In genomic region chr17:83176146-83176545, GRCm38 (mm10) we compare ENCODE assay signal across 31 mouse cellular contexts. TPM values are rescaled to one million over a fixed set of nuclear protein-coding genes. Genes with fewer than 3 reads are reported as not detected.
A peak's percentile ranks its signal among the peaks of the same experiment; 100 is the strongest.
DNase-seq lines count a peak whose midpoint lies in the region; ATAC-seq and TF ChIP-seq lines count a peak whose summit lies in the region.
"Had no signal": no experiment of that assay in that cellular context is flagged by ENCODE, and none has a peak within 500 bp of the region (broad histone marks: within the 10 kb centered on the region; RNA-seq: fewer than 3 reads in every experiment).

No protein-coding gene starts in this region.

- H3K4me3 ChIP-seq in gastrocnemius, adult 2 months = no peak overlapping the region
- H3K4me3 ChIP-seq in kidney, embryonic 15.5 days (replicated peaks) = no peak overlapping the region
- no peak overlapping the region for H3K4me3 ChIP-seq in testis, adult 2 months (ENCODE audit: control insufficient read depth, low read depth, low read length)
- H3K4me3 ChIP-seq: embryonic facial prominence, embryonic 13.5 days; forebrain, embryonic 10.5 days; forebrain, embryonic 15.5 days; heart, adult 2 months; heart, embryonic 12.5 days; hindbrain, embryonic 13.5 days; limb, embryonic 10.5 days; limb, embryonic 15.5 days; liver, embryonic 15.5 days; lung, embryonic 15.5 days had no signal

- peak; percentile 47 for DNase-seq in gastrocnemius, adult 2 months
- DNase-seq in gastrocnemius, postnatal 10 days = no peak
- DNase-seq in kidney, postnatal 4 days = no peak
- DNase-seq in testis, postnatal 14 days (ENCODE audit: low spot score) = no peak
- DNase-seq in frontal cortex, postnatal 10 days (ENCODE audit: low spot score in 2 of 2) = no peak
- DNase-seq: cerebellum, adult 18-20 months; cerebellum, postnatal 10 days; gastrocnemius, postnatal 36 days; heart, adult 2 months; heart, postnatal 4 days; layer of hippocampus, adult 9-11 months; right cerebral cortex, postnatal 25 days; spleen, adult 18-20 months; thymus, adult 2 months; thymus, postnatal 36 days had no signal

- 0 out of 2 replicates have a peak overlapping the region, but pooled peaks have one; percentile 54 for H3K27ac ChIP-seq in gastrocnemius, adult 2 months
- H3K27ac ChIP-seq in kidney, embryonic 15.5 days = peak overlapping the region; percentile 66
- peak overlapping the region; percentile 44; the same call in 1 of the 2 replicates for H3K27ac ChIP-seq in testis, adult 2 months (ENCODE audit: control insufficient read depth, insufficient read depth, low read depth, low read length)
- H3K27ac ChIP-seq: embryonic facial prominence, embryonic 13.5 days; forebrain, embryonic 10.5 days; forebrain, embryonic 15.5 days; heart, adult 2 months; hindbrain, embryonic 13.5 days; limb, embryonic 15.5 days; liver, embryonic 15.5 days; lung, embryonic 15.5 days had no signal

- intact Hi-C loops in gastrocnemius, adult 2 months (cut with DNase I) = no loop called here

- no peak for ATAC-seq in kidney, embryonic 15.5 days (replicated peaks; ENCODE audit: low FRiP score)
- ATAC-seq: CD4-positive, CD25-positive, alpha-beta regulatory T cell, adult 4 months; forebrain, embryonic 15.5 days; intestine, embryonic 16.5 days; midbrain, embryonic 16.5 days had no signal

- no peak for TF ChIP-seq CTCF in gastrocnemius, adult 2 months (IDR thresholded peaks at IDR 0.05)
- TF ChIP-seq CTCF in testis, adult 2 months (IDR thresholded peaks at IDR 0.05; ENCODE audit: control insufficient read depth, insufficient read depth, insufficient replicate concordance, low read depth, low read length) = no peak

- 75% methylated on average over 4 of the region's 4 CpGs for WGBS in kidney, embryonic 15.5 days

- no peak overlapping the region for H3K4me2 ChIP-seq in kidney, embryonic 15.5 days
- H3K4me2 ChIP-seq: embryonic facial prominence, embryonic 13.5 days; forebrain, embryonic 15.5 days; heart, embryonic 12.5 days; hindbrain, embryonic 13.5 days; limb, embryonic 15.5 days; liver, embryonic 15.5 days; lung, embryonic 15.5 days; midbrain, embryonic 11.5 days had no signal

- H3K36me3 ChIP-seq in kidney, embryonic 15.5 days = no peaks in the 10 kb centered on the region
- no peaks in the 10 kb centered on the region for H3K36me3 ChIP-seq in testis, adult 2 months (ENCODE audit: control insufficient read depth, insufficient read depth, low read length)
- H3K36me3 ChIP-seq: embryonic facial prominence, embryonic 13.5 days; forebrain, embryonic 10.5 days; forebrain, embryonic 15.5 days; heart, embryonic 12.5 days; hindbrain, embryonic 13.5 days; limb, embryonic 15.5 days; liver, embryonic 15.5 days; lung, embryonic 15.5 days had no signal

- H3K9me3 ChIP-seq in kidney, embryonic 15.5 days (replicated peaks) = peaks cover 5% of the 10 kb centered on the region
- H3K9me3 ChIP-seq: forebrain, embryonic 15.5 days; hindbrain, embryonic 13.5 days; liver, embryonic 15.5 days; lung, embryonic 15.5 days had no signal

- peaks cover 67% of the 10 kb centered on the region for H3K4me1 ChIP-seq in kidney, embryonic 15.5 days
- H3K4me1 ChIP-seq in testis, adult 2 months (ENCODE audit: control insufficient read depth, insufficient read depth, low read length) = no peaks in the 10 kb centered on the region
- H3K4me1 ChIP-seq: forebrain, embryonic 15.5 days; liver, embryonic 15.5 days had no signal

- no peak overlapping the region for H3K9ac ChIP-seq in kidney, embryonic 15.5 days
- H3K9ac ChIP-seq: embryonic facial prominence, embryonic 13.5 days; forebrain, embryonic 15.5 days; heart, embryonic 12.5 days; hindbrain, embryonic 13.5 days; limb, embryonic 15.5 days; liver, embryonic 15.5 days; lung, embryonic 15.5 days had no signal

- no peaks in the 10 kb centered on the region for H3K27me3 ChIP-seq in kidney, embryonic 15.5 days
- H3K27me3 ChIP-seq in testis, adult 2 months (ENCODE audit: control insufficient read depth, insufficient read depth, low read length) = no peaks in the 10 kb centered on the region
- H3K27me3 ChIP-seq: forebrain, embryonic 15.5 days; heart, embryonic 12.5 days; liver, embryonic 15.5 days; lung, embryonic 15.5 days had no signal

- TF ChIP-seq POLR2A in testis, adult 2 months (IDR thresholded peaks at IDR 0.05; ENCODE audit: control insufficient read depth, low read depth, low read length) = no peak

RNA-seq across cellular contexts. Expression of gene Pkdcc, which starts 38.9 kb away (rescaled TPM):
- total RNA-seq in gastrocnemius, adult 2 months (2021) = 100 to 1,000 TPM in 1 of 2 experiments, 10 to 100 TPM in 1; 96.3 to 115 TPM
- 10 to 100 TPM; 54.0 to 54.2 TPM for total RNA-seq in gastrocnemius, postnatal 10 days (2021)
- 29.3 and 33.2 TPM in 2 replicates for polyA plus RNA-seq in kidney, embryonic 15.5 days (2015; fragmentation: Nextera tagmentation; extraction: Ambion mirVana)
- polyA plus RNA-seq in testis, adult 2 months (2012; rRNA removed) = 30.6 and 31.5 TPM in 2 replicates
- total RNA-seq: common myeloid progenitor, adult 5-6 weeks had no signal
- polyA plus RNA-seq: CD4-positive, CD25-positive, alpha-beta regulatory T cell, adult 4 months had no signal
